Mouse (Mus musculus): ENCODE data around the gene Tgfb3. TPM values are rescaled to one million over a fixed set of nuclear protein-coding genes. Genes with fewer than 3 reads are reported as not detected.

The Tgfb3 gene
- polyA plus RNA-seq, 1 experiment from 2014 or later, result 12.1 TPM

DNA sequence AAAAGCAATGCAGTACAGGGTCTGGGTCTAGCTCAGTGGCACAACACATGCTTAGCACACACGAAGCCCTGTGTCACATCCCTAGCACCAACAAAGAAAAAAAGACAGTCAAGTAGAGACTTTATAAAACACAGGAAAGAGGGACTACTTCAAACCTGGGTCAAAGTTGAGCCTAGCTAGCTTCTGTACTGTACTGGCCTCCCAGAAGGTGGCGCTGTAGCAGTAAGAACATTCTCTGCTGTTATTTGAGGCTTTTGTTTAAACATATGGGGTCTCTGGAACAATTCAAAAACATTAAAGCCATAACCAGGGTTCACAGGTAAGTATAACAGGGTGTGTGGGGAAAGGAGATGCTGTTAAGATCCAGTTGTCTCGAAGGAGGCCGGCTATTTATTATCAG lies 54.4 kb downstream of the Tgfb3 start:
- 60% methylated on average over 4 of the region's 4 CpGs for WGBS
- Histone ChIP-seq H3K4me2 (replicated peaks) (no peak overlapping the region), H3K4me3 (no peak overlapping the region), H3K9ac (no peak overlapping the region), H3K27ac (no peak overlapping the region), H3K4me1 (no peaks in the 10 kb centered on the region), H3K36me3 (no peaks in the 10 kb centered on the region), H3K27me3 (replicated peaks) (no peaks in the 10 kb centered on the region), H3K9me3 (no peaks in the 10 kb centered on the region)
- ATAC-seq (ENCODE audit: low FRiP score, low read depth), result no peak

DNA sequence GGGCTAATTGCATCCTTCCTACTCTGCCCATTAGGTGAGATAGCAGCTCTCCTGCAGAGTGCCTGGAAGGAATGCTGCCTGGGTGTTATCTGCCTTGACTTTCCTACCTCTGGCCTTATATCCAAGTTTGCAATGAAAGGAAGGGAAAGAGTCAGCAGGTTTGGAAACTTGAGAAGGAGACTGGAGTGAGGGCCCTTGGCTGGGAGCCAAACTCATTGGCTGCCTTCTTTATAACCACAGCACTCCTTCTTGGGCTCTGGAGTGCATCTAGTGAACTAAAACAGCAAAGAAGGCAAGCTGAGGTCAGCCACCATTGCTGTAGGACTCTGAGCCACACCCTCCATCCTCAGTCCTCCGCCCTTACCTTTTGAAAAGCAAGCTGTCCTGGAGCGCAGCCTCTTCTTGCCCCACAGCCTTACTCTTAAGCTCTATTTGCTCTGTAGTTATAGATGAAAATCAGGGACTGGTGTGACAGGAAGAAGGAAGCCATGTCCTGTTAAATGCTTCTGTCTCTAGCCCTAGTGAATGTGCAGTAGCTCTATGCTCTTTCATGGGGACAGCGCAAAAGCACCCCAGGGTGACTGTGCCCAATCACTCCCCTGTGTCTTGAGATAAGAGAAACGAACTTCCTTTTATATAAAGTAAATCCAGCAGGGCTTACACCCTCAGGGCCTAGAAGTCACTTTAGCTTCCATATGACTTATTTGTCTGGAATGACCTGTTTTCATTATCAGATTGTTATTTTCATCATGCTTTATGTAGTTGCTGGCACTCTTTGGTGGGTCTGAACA lies 55.6 kb downstream of the Tgfb3 start:
- WGBS, result 81% methylated on average over 4 of the region's 4 CpGs
- Histone ChIP-seq H3K9me3 (no peaks in the 10 kb centered on the region), H3K36me3 (no peaks in the 10 kb centered on the region), H3K27ac (no peak overlapping the region), H3K4me2 (replicated peaks) (no peak overlapping the region), H3K4me3 (no peak overlapping the region), H3K27me3 (replicated peaks) (no peaks in the 10 kb centered on the region), H3K4me1 (no peaks in the 10 kb centered on the region), H3K9ac (no peak overlapping the region)
- ATAC-seq (ENCODE audit: low FRiP score, low read depth), result no peak

DNA sequence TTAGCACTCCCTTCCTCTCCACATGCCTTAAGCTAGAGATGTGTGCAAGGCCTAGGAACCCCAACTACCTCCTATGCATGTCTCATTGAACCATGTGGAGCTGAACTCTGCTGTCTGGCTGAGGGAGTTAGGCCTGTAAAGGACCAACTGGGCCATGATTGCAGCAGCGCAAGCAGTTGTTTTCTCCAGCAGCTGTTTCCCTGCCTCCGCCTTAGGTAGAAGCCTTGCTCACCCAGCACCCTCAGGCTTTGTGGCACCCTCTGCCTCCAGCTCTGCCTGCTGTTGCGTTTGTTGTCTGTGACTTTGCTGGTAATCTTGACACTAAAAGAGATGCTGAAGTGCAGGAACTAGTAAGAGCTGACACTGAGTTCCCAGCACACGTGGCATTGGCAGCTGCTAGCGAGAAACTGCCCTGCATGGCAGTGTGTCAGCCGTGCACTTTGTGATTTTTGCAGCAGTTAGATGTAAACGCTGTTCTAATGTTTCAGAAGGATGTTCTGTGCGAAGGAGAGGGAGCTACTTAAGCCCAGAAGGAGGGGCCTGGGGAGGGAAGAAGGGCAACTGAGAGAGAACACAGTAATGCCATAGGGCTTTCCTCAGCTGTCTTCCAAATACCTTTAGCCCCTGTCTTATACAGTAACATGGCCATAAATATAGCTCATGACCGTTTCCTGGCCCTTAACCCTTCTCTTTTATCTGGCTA lies 56.4 kb downstream of the Tgfb3 start:
- no peak for ATAC-seq (ENCODE audit: low FRiP score, low read depth)
- Histone ChIP-seq H3K9ac (no peak overlapping the region), H3K4me1 (no peaks in the 10 kb centered on the region), H3K36me3 (no peaks in the 10 kb centered on the region), H3K27ac (no peak overlapping the region), H3K27me3 (replicated peaks) (no peaks in the 10 kb centered on the region), H3K9me3 (no peaks in the 10 kb centered on the region), H3K4me3 (no peak overlapping the region), H3K4me2 (replicated peaks) (no peak overlapping the region)
- WGBS, result 61% methylated on average over 9 of the region's 9 CpGs

- no peaks in the 10 kb centered on the region for H3K9me3 ChIP-seq
- H3K4me2 ChIP-seq (replicated peaks), result no peak overlapping the region
- H3K36me3 ChIP-seq, result no peaks in the 10 kb centered on the region
- WGBS, result 74% methylated on average over 6 of the region's 6 CpGs
- no peak overlapping the region for H3K4me3 ChIP-seq
- no peaks in the 10 kb centered on the region for H3K4me1 ChIP-seq
- no peak overlapping the region for H3K27ac ChIP-seq
- no peak for ATAC-seq (ENCODE audit: low FRiP score, low read depth)
- no peak overlapping the region for H3K9ac ChIP-seq
- no peaks in the 10 kb centered on the region for H3K27me3 ChIP-seq (replicated peaks)
Measured at GRCm38 (mm10) chr12:86021583-86021982, 57.3 kb downstream of the Tgfb3 start.

GRCm38 (mm10) chr12:86017360-86017759 lies 61.5 kb downstream of the Tgfb3 start:
- no peak overlapping the region for H3K4me2 ChIP-seq (replicated peaks)
- no peak overlapping the region for H3K27ac ChIP-seq
- 79% methylated on average over 5 of the region's 5 CpGs for WGBS
- H3K9ac ChIP-seq, result no peak overlapping the region
- H3K36me3 ChIP-seq, result no peaks in the 10 kb centered on the region
- no peaks in the 10 kb centered on the region for H3K4me1 ChIP-seq
- ATAC-seq (ENCODE audit: low FRiP score, low read depth), result no peak
- H3K9me3 ChIP-seq, result no peaks in the 10 kb centered on the region
- H3K4me3 ChIP-seq, result no peak overlapping the region
- no peaks in the 10 kb centered on the region for H3K27me3 ChIP-seq (replicated peaks)

GRCm38 (mm10) chr12:86015114-86015513 lies 63.7 kb downstream of the Tgfb3 start:
- no peaks in the 10 kb centered on the region for H3K36me3 ChIP-seq
- H3K9ac ChIP-seq, result no peak overlapping the region
- 88% methylated on average over 2 of the region's 2 CpGs for WGBS
- H3K4me1 ChIP-seq, result no peaks in the 10 kb centered on the region
- H3K27ac ChIP-seq, result no peak overlapping the region
- H3K4me2 ChIP-seq (replicated peaks), result no peak overlapping the region
- no peak for ATAC-seq (ENCODE audit: low FRiP score, low read depth)
- no peaks in the 10 kb centered on the region for H3K27me3 ChIP-seq (replicated peaks)
- H3K4me3 ChIP-seq, result no peak overlapping the region
- H3K9me3 ChIP-seq, result no peaks in the 10 kb centered on the region

GRCm38 (mm10) chr12:86014621-86015020 lies 64.2 kb downstream of the Tgfb3 start:
- H3K4me2 ChIP-seq (replicated peaks), result no peak overlapping the region
- no peaks in the 10 kb centered on the region for H3K9me3 ChIP-seq
- H3K36me3 ChIP-seq, result no peaks in the 10 kb centered on the region
- ATAC-seq (ENCODE audit: low FRiP score, low read depth), result no peak
- no peaks in the 10 kb centered on the region for H3K27me3 ChIP-seq (replicated peaks)
- H3K4me3 ChIP-seq, result no peak overlapping the region
- H3K27ac ChIP-seq, result no peak overlapping the region
- WGBS, result 86% methylated on average over 3 of the region's 3 CpGs
- no peaks in the 10 kb centered on the region for H3K4me1 ChIP-seq
- H3K9ac ChIP-seq, result no peak overlapping the region

DNA sequence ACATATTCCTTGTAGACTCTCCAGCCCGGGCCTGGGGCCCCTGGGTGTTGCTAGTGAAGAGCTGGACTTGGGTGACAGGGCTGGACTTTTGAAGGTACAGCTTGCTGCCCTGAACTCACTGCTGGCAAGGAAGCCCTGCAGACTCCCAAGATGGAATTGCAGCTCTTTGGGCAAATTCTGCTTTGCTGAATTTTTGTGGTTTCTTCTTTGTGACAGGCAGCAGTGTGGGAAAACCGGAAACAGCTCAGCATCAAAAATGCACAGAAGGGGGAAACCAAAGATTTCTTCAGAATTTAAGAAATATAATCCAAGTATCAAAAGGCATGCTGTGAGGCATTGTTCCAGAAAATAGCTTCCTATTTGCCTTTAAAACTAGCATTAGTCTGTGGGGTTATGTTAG lies 64.7 kb downstream of the Tgfb3 start:
- ATAC-seq (ENCODE audit: low FRiP score, low read depth), result no peak
- 90% methylated on average over 2 of the region's 2 CpGs for WGBS
- no peaks in the 10 kb centered on the region for H3K4me1 ChIP-seq
- no peaks in the 10 kb centered on the region for H3K9me3 ChIP-seq
- H3K27me3 ChIP-seq (replicated peaks), result no peaks in the 10 kb centered on the region
- no peak overlapping the region for H3K4me2 ChIP-seq (replicated peaks)
- no peak overlapping the region for H3K4me3 ChIP-seq
- no peak overlapping the region for H3K27ac ChIP-seq
- H3K9ac ChIP-seq, result no peak overlapping the region
- no peaks in the 10 kb centered on the region for H3K36me3 ChIP-seq

DNA sequence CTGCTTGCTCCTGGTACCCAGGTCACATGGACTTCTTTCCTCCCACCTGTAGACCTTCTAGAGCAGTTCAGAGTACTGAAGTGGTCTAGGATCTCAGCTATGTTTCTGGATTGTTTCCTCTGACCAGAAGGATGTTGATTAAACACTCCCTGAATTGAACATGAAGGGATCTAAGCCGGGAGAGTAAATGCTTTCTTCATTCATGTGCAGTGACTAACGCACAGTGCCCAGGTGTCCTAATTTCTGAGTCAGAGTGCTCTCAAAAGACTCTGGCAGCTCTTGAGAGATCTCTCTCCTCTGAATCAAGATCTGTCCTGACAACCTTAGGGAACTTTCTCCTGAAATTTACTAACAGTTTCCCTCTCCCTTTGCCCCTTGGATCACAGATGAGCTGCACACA lies 66.6 kb downstream of the Tgfb3 start:
- Histone ChIP-seq H3K27ac (no peak overlapping the region), H3K4me1 (0 out of 2 replicates have a peak, but pooled peaks cover 4% of the 10 kb centered on the region), H3K9ac (no peak overlapping the region), H3K27me3 (replicated peaks) (no peaks in the 10 kb centered on the region), H3K36me3 (no peaks in the 10 kb centered on the region), H3K4me3 (no peak overlapping the region), H3K4me2 (replicated peaks) (no peak overlapping the region), H3K9me3 (no peaks in the 10 kb centered on the region)
- ATAC-seq (ENCODE audit: low FRiP score, low read depth), result no peak
- WGBS, result 89% methylated on average over 2 of the region's 2 CpGs

GRCm38 (mm10) chr12:86010656-86011055 lies 68.2 kb downstream of the Tgfb3 start:
- Histone ChIP-seq H3K4me1 (0 out of 2 replicates have a peak, but pooled peaks cover 4% of the 10 kb centered on the region), H3K9ac (no peak overlapping the region), H3K4me2 (replicated peaks) (no peak overlapping the region), H3K27me3 (replicated peaks) (no peaks in the 10 kb centered on the region), H3K27ac (no peak overlapping the region), H3K4me3 (no peak overlapping the region), H3K36me3 (no peaks in the 10 kb centered on the region), H3K9me3 (no peaks in the 10 kb centered on the region)
- 92% methylated on average over 5 of the region's 5 CpGs for WGBS
- ATAC-seq (ENCODE audit: low FRiP score, low read depth), result no peak

GRCm38 (mm10) chr12:86007377-86007776 lies 71.5 kb downstream of the Tgfb3 start:
- Histone ChIP-seq H3K36me3 (no peaks in the 10 kb centered on the region), H3K27ac (no peak overlapping the region), H3K9ac (no peak overlapping the region), H3K4me1 (0 out of 2 replicates have a peak, but pooled peaks cover 4% of the 10 kb centered on the region), H3K4me3 (no peak overlapping the region), H3K4me2 (replicated peaks) (no peak overlapping the region), H3K27me3 (replicated peaks) (no peaks in the 10 kb centered on the region), H3K9me3 (no peaks in the 10 kb centered on the region)
- WGBS, result 80% methylated on average over 3 of the region's 3 CpGs
- no peak for ATAC-seq (ENCODE audit: low FRiP score, low read depth)

Data from neural tube, embryonic 12.5 days (tissue).